8 mouse cellular contexts compared by ENCODE assay signal in the genomic region with DNA sequence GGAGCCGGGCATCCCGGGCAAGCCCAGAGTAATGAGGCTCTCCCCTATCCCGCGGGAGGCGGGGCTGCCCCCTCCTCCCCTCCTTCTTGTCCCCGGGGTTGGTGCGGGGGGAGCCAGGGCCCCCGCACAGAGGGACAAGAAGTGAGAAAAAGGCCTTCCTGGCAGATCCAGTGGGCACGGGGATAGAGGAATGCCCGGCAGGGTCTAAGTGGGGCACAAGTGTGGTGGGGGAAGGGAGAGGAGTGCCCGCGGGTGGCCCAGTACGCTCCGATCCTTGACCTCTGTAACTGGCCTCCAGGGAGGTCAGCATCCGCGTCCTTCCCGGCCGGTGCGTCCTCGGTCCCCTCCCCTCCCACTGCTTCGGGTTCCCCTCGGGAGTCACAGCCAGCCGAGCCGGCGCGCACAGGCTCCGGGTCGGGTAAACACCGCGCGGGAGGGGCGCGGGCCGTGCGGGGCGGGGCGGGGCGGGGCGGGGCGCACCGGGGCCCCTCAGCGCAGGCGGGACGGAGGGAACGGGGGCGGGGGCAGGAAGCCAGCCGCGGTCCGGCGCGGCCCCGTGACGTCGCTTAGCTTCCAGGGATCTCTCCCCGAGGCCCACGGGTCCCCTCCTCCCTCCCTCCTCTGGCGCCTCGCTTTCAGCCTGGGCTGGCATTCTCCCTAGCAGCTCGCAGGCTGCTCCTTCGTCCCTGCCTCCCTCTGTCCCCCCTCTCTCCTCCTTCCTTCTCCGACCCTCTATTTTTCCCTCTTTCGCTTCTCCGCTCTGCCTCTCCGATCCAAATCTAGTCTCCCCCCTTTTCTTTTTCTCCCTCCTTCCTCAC. TPM values are rescaled to one million over a fixed set of nuclear protein-coding genes. Genes with fewer than 3 reads are reported as not detected.
DNase-seq lines count a peak whose midpoint lies in the region; ATAC-seq and TF ChIP-seq lines count a peak whose summit lies in the region.

A gene (plus strand): TSS at position 562 of the 818 bp plus-strand sequence.

- H3K79me2 ChIP-seq in myocyte (ENCODE audit: control insufficient read depth, insufficient read depth), result no peaks in the 10 kb centered on the region

- no peaks in the 10 kb centered on the region for H3K36me3 ChIP-seq in forebrain, embryonic 13.5 days (ENCODE audit: poor library complexity, severe bottlenecking)
- H3K36me3 ChIP-seq in heart, embryonic 16.5 days (ENCODE audit: control insufficient read depth, insufficient read depth), result no peaks in the 10 kb centered on the region
- no peaks in the 10 kb centered on the region for H3K36me3 ChIP-seq in liver, embryonic 11.5 days (ENCODE audit: control insufficient read depth, insufficient read depth, low read length)
- H3K36me3 ChIP-seq in myocyte (ENCODE audit: control insufficient read depth, insufficient read depth), result no peaks in the 10 kb centered on the region

- peak within 1 kb of the TSS; percentile 83 for H3K4me2 ChIP-seq in forebrain, embryonic 13.5 days
- peak within 1 kb of the TSS; percentile 96 for H3K4me2 ChIP-seq in heart, embryonic 16.5 days (ENCODE audit: low read depth, low read length)
- peak within 1 kb of the TSS; percentile 71 for H3K4me2 ChIP-seq in liver, embryonic 11.5 days
- H3K4me2 ChIP-seq in myocyte (ENCODE audit: low read depth), result peak within 1 kb of the TSS; percentile 58

- peak; percentile 71 for DNase-seq in CD4-positive, CD25-positive, alpha-beta regulatory T cell, adult 2 months (ENCODE audit: low read depth, low spot score)
- DNase-seq in brain, embryonic 14.5 days (ENCODE audit: low read depth), result peak; percentile 86
- peak; percentile 95 for DNase-seq in kidney, postnatal 14 days
- DNase-seq in liver, embryonic 11.5 days (ENCODE audit: low spot score), result peak; percentile 71
- DNase-seq in telencephalon, adult 2 months (ENCODE audit: low read depth, low spot score), result peak; percentile 75

- H3ac ChIP-seq in myocyte (ENCODE audit: control insufficient read depth, insufficient read length), result peak within 1 kb of the TSS; percentile 88

- H3K9me3 ChIP-seq in forebrain, embryonic 13.5 days (replicated peaks), result no peaks in the 10 kb centered on the region
- H3K9me3 ChIP-seq in heart, embryonic 16.5 days (replicated peaks; ENCODE audit: control insufficient read depth, low read length), result no peaks in the 10 kb centered on the region
- no peaks in the 10 kb centered on the region for H3K9me3 ChIP-seq in liver, embryonic 11.5 days (ENCODE audit: control insufficient read depth, low read length)

- TF ChIP-seq CTCF in brain, embryonic 14.5 days (IDR thresholded peaks at IDR 0.05; ENCODE audit: borderline replicate concordance, extremely low read depth, insufficient read depth, insufficient read length), result no peak

- H3K9ac ChIP-seq in forebrain, embryonic 13.5 days, result peak within 1 kb of the TSS; percentile 91
- H3K9ac ChIP-seq in heart, embryonic 16.5 days (ENCODE audit: low read length), result peak within 1 kb of the TSS; percentile 73
- peak within 1 kb of the TSS; percentile 70 for H3K9ac ChIP-seq in liver, embryonic 11.5 days (ENCODE audit: low read depth, low read length)

- TF ChIP-seq POLR2A in brain, embryonic 14.5 days (IDR thresholded peaks at IDR 0.05; ENCODE audit: borderline replicate concordance, extremely low read depth, insufficient read depth, insufficient read length, poor library complexity, severe bottlenecking), result peak; percentile 44; the same call in 1 of the 2 replicates
- peak; percentile 17 for TF ChIP-seq POLR2A in myocyte (IDR thresholded peaks at IDR 0.05; ENCODE audit: insufficient read length, low read depth)

- ATAC-seq in forebrain, embryonic 13.5 days, result peak; percentile 71
- ATAC-seq in heart, embryonic 16.5 days (replicated peaks; ENCODE audit: extremely low read depth, insufficient read depth, low FRiP score), result peak; percentile 83
- peak; percentile 72 for ATAC-seq in liver, embryonic 11.5 days (replicated peaks; ENCODE audit: low FRiP score)

- under 1% methylated on average over 26 of the region's 64 CpGs for WGBS in forebrain, embryonic 13.5 days
- WGBS in heart, embryonic 16.5 days, result under 1% methylated on average over 45 of the region's 64 CpGs
- 1% methylated on average over 39 of the region's 64 CpGs for WGBS in liver, embryonic 11.5 days

- H3K27me3 ChIP-seq in forebrain, embryonic 13.5 days, result peaks cover 66% of the 10 kb centered on the region
- H3K27me3 ChIP-seq in heart, embryonic 16.5 days (ENCODE audit: control insufficient read depth, insufficient read depth, low read length), result peaks cover 73% of the 10 kb centered on the region
- peaks cover 96% of the 10 kb centered on the region for H3K27me3 ChIP-seq in liver, embryonic 11.5 days (replicated peaks; ENCODE audit: control insufficient read depth, insufficient read depth, low read length)
- H3K27me3 ChIP-seq in myocyte (ENCODE audit: control insufficient read depth, insufficient read depth, insufficient read length), result peaks cover 18% of the 10 kb centered on the region

- peaks cover 39% of the 10 kb centered on the region for H3K4me1 ChIP-seq in forebrain, embryonic 13.5 days
- H3K4me1 ChIP-seq in heart, embryonic 16.5 days (ENCODE audit: control insufficient read depth, insufficient read depth, low read length), result peaks cover 5% of the 10 kb centered on the region; the same call in 1 of the 2 replicates
- H3K4me1 ChIP-seq in liver, embryonic 11.5 days (replicated peaks; ENCODE audit: control insufficient read depth, insufficient read depth, low read length), result peaks cover 15% of the 10 kb centered on the region

- peak within 1 kb of the TSS; percentile 85 for H3K27ac ChIP-seq in forebrain, embryonic 13.5 days
- no peak within 1 kb of the TSS for H3K27ac ChIP-seq in heart, embryonic 16.5 days (ENCODE audit: low read length)
- peak within 1 kb of the TSS; percentile 84 for H3K27ac ChIP-seq in liver, embryonic 11.5 days (ENCODE audit: low read depth, low read length)

- peak within 1 kb of the TSS; percentile 68 for H3K4me3 ChIP-seq in forebrain, embryonic 13.5 days
- peak within 1 kb of the TSS; percentile 60 for H3K4me3 ChIP-seq in heart, embryonic 16.5 days (ENCODE audit: low read length)
- H3K4me3 ChIP-seq in liver, embryonic 11.5 days (ENCODE audit: low read depth, low read length), result peak within 1 kb of the TSS; percentile 73
- peak within 1 kb of the TSS; percentile 20 for H3K4me3 ChIP-seq in myocyte

TF ChIP-seq in myocyte, 11 proteins besides CTCF, POLR2A, EP300 and RAD21:
- TF ChIP-seq MYOG (IDR thresholded peaks at IDR 0.05; ENCODE audit: control insufficient read depth in 1 of 3, insufficient read depth in 1 of 3, insufficient read length in 2 of 3, low read depth in 2 of 3) (no peak), CEBPB (IDR thresholded peaks at IDR 0.05; ENCODE audit: insufficient read depth, poor library complexity, severe bottlenecking) (no peak), USF1 (IDR thresholded peaks at IDR 0.05; ENCODE audit: low read depth) (no peak), POLR2AphosphoS2 (IDR thresholded peaks at IDR 0.05; ENCODE audit: insufficient read length, low read depth) (no peak), TCF3 (IDR thresholded peaks at IDR 0.05; ENCODE audit: insufficient read length, low read depth) (no peak), REST (IDR thresholded peaks at IDR 0.05; ENCODE audit: insufficient read depth, insufficient read length) (no peak), MYOD1 (IDR thresholded peaks at IDR 0.05; ENCODE audit: control insufficient read depth in 1 of 3, insufficient read length in 2 of 3, low read depth in 2 of 3) (no peak), E2F4 (IDR thresholded peaks at IDR 0.05; ENCODE audit: insufficient read depth) (no peak), MAX (IDR thresholded peaks at IDR 0.05; ENCODE audit: low read depth) (no peak), TCF12 (IDR thresholded peaks at IDR 0.05; ENCODE audit: insufficient read depth, poor library complexity, severe bottlenecking) (no peak)

RNA-seq across cellular contexts. Expression of the gene that starts here (rescaled TPM):
- 28.3 and 37.4 TPM in 2 replicates for polyA plus RNA-seq in brain, embryonic 14.5 days (2012; rRNA removed)
- 6.6 and 6.9 TPM in 2 replicates for polyA plus RNA-seq in forebrain, embryonic 13.5 days (2015; fragmentation: Nextera tagmentation; extraction: Ambion mirVana)
- 0.97 and 1.3 TPM in 2 replicates for polyA plus RNA-seq in heart, embryonic 16.5 days (2015; fragmentation: Nextera tagmentation; extraction: Ambion mirVana)
- polyA plus RNA-seq in liver, embryonic 11.5 days (2014; fragmentation: Nextera tagmentation; extraction: Ambion mirVana), result 2.1 TPM in 2 replicates
- 0.48 TPM for polyA plus RNA-seq in myocyte (2012; fragmentation: generic; extraction: Trizol)

Comparison
In these comparisons a context has a peak if more than half of its experiments do, and no peak if none do; other contexts are left out.
1. H3K4me3 ChIP-seq: peak in every context shown above with its lines; median percentile 73 in liver, embryonic 11.5 days; 68 in forebrain, embryonic 13.5 days; 60 in heart, embryonic 16.5 days; 20 in myocyte.